Mouse (Mus musculus): ENCODE data around the gene Mettl7a2. TPM values are rescaled to one million over a fixed set of nuclear protein-coding genes. Genes with fewer than 3 reads are reported as not detected.

Mettl7a2 gene
- polyA plus RNA-seq (2012; rRNA removed; ENCODE audit: low replicate concordance), result not detected in 2 replicates

GRCm38 (mm10) chr15:100352711-100353250 is at the start of gene Mettl7a2, which contains the start of gene Methig1:
Mettl7a2 (plus strand) TSS chr15:100353200.
Methig1 (plus strand) TSS chr15:100353149.

DNA sequence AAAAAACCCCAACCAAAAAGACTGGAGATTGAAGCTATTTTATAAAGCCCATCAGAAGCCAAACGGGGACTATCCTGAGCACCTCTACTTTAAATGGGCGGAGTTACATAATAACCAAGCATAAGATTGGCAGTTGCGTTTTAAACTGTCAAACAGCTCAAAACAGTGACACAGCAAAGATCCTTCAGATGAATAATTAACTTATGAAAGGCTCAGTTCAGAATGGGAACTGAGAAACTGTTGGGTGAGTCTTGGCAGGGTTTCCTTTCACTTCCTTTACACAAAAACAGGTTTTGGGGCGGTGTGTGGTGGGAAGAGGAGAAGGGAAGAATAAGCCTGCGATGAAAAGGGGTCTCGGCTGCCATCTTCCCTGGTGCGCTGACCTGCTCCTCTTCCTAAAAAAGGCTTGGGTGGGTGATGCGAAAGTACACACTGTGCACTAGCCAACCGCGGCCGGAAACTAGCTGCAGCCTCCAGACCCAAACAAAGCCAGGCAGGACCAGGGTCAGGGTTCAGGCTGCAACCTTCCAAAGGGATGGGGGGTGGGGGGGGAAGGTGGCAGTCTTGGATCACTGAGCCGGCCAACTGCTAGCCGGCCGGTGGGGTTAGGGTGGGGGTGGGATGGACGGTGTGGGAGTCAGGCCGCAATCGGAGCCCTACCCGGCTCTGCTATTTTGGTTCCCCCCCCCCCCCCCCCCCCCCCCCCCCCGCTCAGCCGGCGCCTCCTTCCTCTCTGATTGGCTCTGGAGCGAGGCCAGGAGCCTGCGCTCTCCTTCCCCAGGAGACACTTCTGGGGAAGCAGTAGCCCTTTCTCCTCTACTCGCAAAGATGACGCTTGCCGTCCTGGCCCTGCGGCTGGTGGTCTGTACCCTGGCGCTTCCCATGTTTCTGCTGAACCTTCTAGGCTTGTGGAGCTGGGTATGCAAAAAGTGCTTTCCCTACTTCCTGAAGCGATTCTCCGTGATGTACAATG is 48.7 kb upstream of the Mettl7a2 start, which contains the start of gene Mettl7a1:
Gene Mettl7a1, plus strand, starts transcription at position 122 of the 973 bp plus-strand sequence.

GRCm38 (mm10) chr15:100334629-100335028 is 18.4 kb upstream of the Mettl7a2 start, which contains the start of gene Mettl7a3:
Mettl7a3 (plus strand) TSS chr15:100334929.

GRCm38 (mm10) chr15:100364242-100364641 is 11.2 kb downstream of the Mettl7a2 start, which contains the start of gene Higd1c:
Higd1c (plus strand) TSS chr15:100364542.

Other genes starting within 250 kb of the Mettl7a2 start
- gene Atf1, start 125.4 kb upstream of the Mettl7a2 start, polyA plus RNA-seq (2012; rRNA removed; ENCODE audit: low replicate concordance), result 48.5 and 56.8 TPM in 2 replicates
- gene Tmprss12, start 72.4 kb upstream of the Mettl7a2 start, polyA plus RNA-seq (2012; rRNA removed; ENCODE audit: low replicate concordance), result not detected in 2 replicates
- 156 and 205 TPM in 2 replicates for gene Mettl7a1, start 49.1 kb upstream of the Mettl7a2 start, polyA plus RNA-seq (2012; rRNA removed; ENCODE audit: low replicate concordance)
- gene Mettl7a3, start 18.3 kb upstream of the Mettl7a2 start, polyA plus RNA-seq (2012; rRNA removed; ENCODE audit: low replicate concordance), result 0.48 TPM in 1 of 2 replicates, not detected in the other
- 0.10 TPM in 1 of 2 replicates, not detected in the other for gene Methig1, start 51 bp upstream of the Mettl7a2 start, polyA plus RNA-seq (2012; rRNA removed; ENCODE audit: low replicate concordance)
- gene Higd1c, start 11.3 kb downstream of the Mettl7a2 start, polyA plus RNA-seq (2012; rRNA removed; ENCODE audit: low replicate concordance), result not detected in 2 replicates
- gene Gm5475, start 68.9 kb downstream of the Mettl7a2 start, polyA plus RNA-seq (2012; rRNA removed; ENCODE audit: low replicate concordance), result not detected in 2 replicates
- gene Slc11a2, start 71.9 kb downstream of the Mettl7a2 start, polyA plus RNA-seq (2012; rRNA removed; ENCODE audit: low replicate concordance), result 38.9 and 55.0 TPM in 2 replicates
- gene Letmd1, start 115.8 kb downstream of the Mettl7a2 start, polyA plus RNA-seq (2012; rRNA removed; ENCODE audit: low replicate concordance), result 92.1 and 133 TPM in 2 replicates
- gene Csrnp2, start 142.3 kb downstream of the Mettl7a2 start, polyA plus RNA-seq (2012; rRNA removed; ENCODE audit: low replicate concordance), result 3.7 and 6.8 TPM in 2 replicates
- gene Tfcp2, start 198.8 kb downstream of the Mettl7a2 start, polyA plus RNA-seq (2012; rRNA removed; ENCODE audit: low replicate concordance), result 9.0 and 18.5 TPM in 2 replicates
- gene Pou6f1, start 246.8 kb downstream of the Mettl7a2 start, polyA plus RNA-seq (2012; rRNA removed; ENCODE audit: low replicate concordance), result 25.9 and 36.4 TPM in 2 replicates

Data from subcutaneous adipose tissue, adult 2 months (tissue).